Mouse (Mus musculus) heart, embryonic 16.5 days (tissue): ENCODE results near the gene Paqr3. TPM values are rescaled to one million over a fixed set of nuclear protein-coding genes. Genes with fewer than 3 reads are reported as not detected.

Experiments used
- ATAC-seq: fragments of 200-750 bp; cut with Nextera tagmentation; replicated peaks from 2 replicates; pipeline ENCODE4 v1.8.0; 2017; ENCODE audit warnings: moderate number of reproducible peaks; ENCODE audit not compliant: insufficient read depth, low FRiP score; ENCODE audit errors: extremely low read depth
- H3K27ac ChIP-seq: fragments of 300-500 bp; sonication (generic); 2 replicates; pipeline ENCODE4 v1.5.1; 2014; ENCODE audit warnings: mild to moderate bottlenecking, low read length, control low read depth, moderate library complexity
- H3K27me3 ChIP-seq: fragments of 300-500 bp; sonication (generic); 2 replicates; pipeline ENCODE4 v1.6.1; 2014; ENCODE audit warnings: low read length, mixed read lengths; ENCODE audit not compliant: control insufficient read depth, insufficient read depth
- H3K36me3 ChIP-seq: fragments of 300-500 bp; sonication (generic); 2 replicates; pipeline ENCODE4 v1.6.1; 2014; ENCODE audit not compliant: control insufficient read depth, insufficient read depth
- H3K4me1 ChIP-seq: fragments of 300-500 bp; sonication (generic); 2 replicates; pipeline ENCODE4 v1.6.1; 2014; ENCODE audit warnings: low read length, mixed read lengths; ENCODE audit not compliant: control insufficient read depth, insufficient read depth
- H3K4me2 ChIP-seq: fragments of 300-500 bp; sonication (generic); 2 replicates; pipeline ENCODE4 v1.6.1; 2014; ENCODE audit warnings: low read depth, mild to moderate bottlenecking, control low read depth, low read length
- H3K4me3 ChIP-seq: fragments of 300-500 bp; sonication (generic); 2 replicates; pipeline ENCODE4 v1.5.1; 2014; ENCODE audit warnings: mild to moderate bottlenecking, control low read depth, low read length
- H3K9ac ChIP-seq: fragments of 300-500 bp; sonication (generic); 2 replicates; pipeline ENCODE4 v1.6.1; 2014; ENCODE audit warnings: low read length, control low read depth
- H3K9me3 ChIP-seq: fragments of 300-500 bp; sonication (generic); replicated peaks from 2 replicates; pipeline ENCODE4 v1.6.1; 2016; ENCODE audit warnings: low read length; ENCODE audit not compliant: control insufficient read depth
- WGBS: fragments of 180-500 bp; shearing (Covaris S2); extraction: QIAGEN DNeasy Blood & Tissue Kit; methylation state at CpG from one replicate; pipeline ENCODE4 v1.1.7; 2014; 5-methylcytosine and 5-hydroxymethylcytosine counted together
- polyA plus RNA-seq: library from polyadenylated mRNA; unstranded; fragments of >200 nt; fragmentation: Nextera tagmentation; extraction: Ambion mirVana; gene quantifications from 2 replicates; pipeline ENCODE4 v1.2.1, GENCODE M21; 2015

Paqr3 gene
- polyA plus RNA-seq, 1 experiment from 2014 or later: 1.6 TPM

DNA sequence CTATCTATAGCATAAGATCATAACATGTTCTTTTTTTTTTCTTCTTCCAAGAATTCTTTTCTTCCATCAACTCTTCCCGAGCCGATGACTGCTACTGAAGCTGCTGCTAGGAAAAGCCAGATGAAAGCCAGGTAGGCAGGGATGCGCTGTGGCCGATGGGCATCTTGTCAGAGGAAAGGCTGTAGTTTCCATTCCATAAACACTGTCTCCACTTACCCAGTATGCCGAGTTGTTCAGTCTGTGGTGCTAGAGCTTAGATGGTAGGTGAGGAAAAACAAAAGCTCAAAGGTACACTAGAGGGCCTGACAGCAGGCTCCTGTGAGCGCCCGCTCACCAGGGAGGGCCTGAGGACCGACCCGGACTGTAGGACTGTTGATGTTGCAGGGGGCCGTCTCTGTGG lies 56.6 kb downstream of the Paqr3 start:
- no peak overlapping the region for H3K9ac ChIP-seq
- H3K4me1 ChIP-seq: no peaks in the 10 kb centered on the region; the same call in 1 of the 2 replicates
- no peaks in the 10 kb centered on the region for H3K9me3 ChIP-seq
- H3K4me3 ChIP-seq: no peak overlapping the region
- ATAC-seq: no peak
- no peak overlapping the region for H3K27ac ChIP-seq
- H3K4me2 ChIP-seq: no peak overlapping the region
- no peaks in the 10 kb centered on the region for H3K27me3 ChIP-seq
- peaks cover 9% of the 10 kb centered on the region; the same call in 1 of the 2 replicates for H3K36me3 ChIP-seq
- WGBS: 81% methylated on average over 10 of the region's 10 CpGs

DNA sequence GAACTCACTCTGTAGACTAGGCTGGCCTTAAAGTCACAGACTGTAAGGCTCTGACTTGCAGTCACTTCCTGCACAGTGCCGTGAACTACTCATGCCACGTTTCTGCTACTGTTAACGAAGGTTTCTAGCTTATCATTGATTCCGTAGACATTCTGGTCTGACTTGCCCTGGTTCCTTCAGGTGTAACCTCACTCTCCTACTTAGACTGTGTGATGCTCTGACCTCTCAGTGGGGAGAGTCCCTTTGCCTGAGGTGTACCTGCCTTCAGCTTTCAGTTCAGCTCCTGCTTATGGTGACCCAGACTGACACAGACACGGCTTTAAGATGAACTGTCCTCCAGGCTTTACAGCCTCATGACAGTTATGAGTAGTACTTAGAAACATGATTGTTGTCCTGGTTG lies 57.2 kb downstream of the Paqr3 start:
- Histone ChIP-seq H3K9ac (no peak overlapping the region), H3K36me3 (peaks cover 9% of the 10 kb centered on the region; the same call in 1 of the 2 replicates), H3K27ac (no peak overlapping the region), H3K4me1 (no peaks in the 10 kb centered on the region; the same call in 1 of the 2 replicates), H3K4me2 (no peak overlapping the region), H3K27me3 (no peaks in the 10 kb centered on the region), H3K4me3 (no peak overlapping the region), H3K9me3 (no peaks in the 10 kb centered on the region)
- 86% methylated on average over 5 of the region's 5 CpGs for WGBS
- ATAC-seq: no peak

DNA sequence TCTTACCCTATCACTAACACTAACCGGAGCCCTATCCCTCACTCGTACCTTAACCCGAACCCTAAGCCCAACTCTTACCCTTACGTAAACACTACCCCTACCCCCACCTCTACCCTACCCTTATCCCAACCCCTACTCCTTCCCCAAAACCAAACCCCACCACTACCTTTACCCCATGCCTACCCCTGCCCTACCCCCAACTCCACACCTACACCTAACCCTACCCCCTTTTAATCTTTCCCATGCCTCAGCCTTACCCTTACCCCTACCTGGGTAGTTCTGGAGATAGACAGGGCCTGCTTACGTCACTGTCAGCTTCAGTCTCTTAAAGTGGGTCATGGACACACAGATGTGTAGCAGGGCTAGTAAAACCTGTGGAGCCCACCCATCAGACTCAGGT lies 62.5 kb downstream of the Paqr3 start:
- H3K9me3 ChIP-seq: no peaks in the 10 kb centered on the region
- no peak overlapping the region for H3K4me3 ChIP-seq
- WGBS: 92% methylated on average over 5 of the region's 5 CpGs
- peaks cover 5% of the 10 kb centered on the region; the same call in 1 of the 2 replicates for H3K36me3 ChIP-seq
- H3K9ac ChIP-seq: no peak overlapping the region
- H3K4me1 ChIP-seq: no peaks in the 10 kb centered on the region; the same call in 1 of the 2 replicates
- H3K27ac ChIP-seq: no peak overlapping the region
- no peaks in the 10 kb centered on the region for H3K27me3 ChIP-seq
- ATAC-seq: no peak
- H3K4me2 ChIP-seq: no peak overlapping the region

DNA sequence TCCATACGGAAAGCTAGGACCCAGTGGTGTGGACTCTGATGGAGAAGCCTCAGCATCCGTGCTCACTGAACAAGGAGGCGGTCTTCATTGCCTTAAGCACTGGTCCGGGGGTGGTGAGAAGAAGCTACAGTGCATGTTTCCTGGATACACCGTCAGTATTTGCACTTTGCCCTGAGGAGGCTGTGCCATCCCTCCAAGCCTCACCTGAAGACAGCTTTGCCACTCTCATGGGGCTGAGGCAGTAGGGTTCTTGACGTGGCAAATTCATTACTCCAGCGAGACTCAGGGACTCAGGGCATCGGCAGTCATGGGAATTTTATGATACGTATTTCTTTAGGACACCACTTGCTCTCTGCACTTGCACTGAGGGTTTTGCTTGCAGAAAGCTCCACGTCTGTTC lies 64.7 kb downstream of the Paqr3 start:
- no peak for ATAC-seq
- Histone ChIP-seq H3K9me3 (no peaks in the 10 kb centered on the region), H3K9ac (no peak overlapping the region), H3K36me3 (peaks cover 3% of the 10 kb centered on the region; the same call in 1 of the 2 replicates), H3K27ac (no peak overlapping the region), H3K4me3 (no peak overlapping the region), H3K4me1 (no peaks in the 10 kb centered on the region; the same call in 1 of the 2 replicates), H3K27me3 (no peaks in the 10 kb centered on the region), H3K4me2 (no peak overlapping the region)
- WGBS: 90% methylated on average over 10 of the region's 10 CpGs

DNA sequence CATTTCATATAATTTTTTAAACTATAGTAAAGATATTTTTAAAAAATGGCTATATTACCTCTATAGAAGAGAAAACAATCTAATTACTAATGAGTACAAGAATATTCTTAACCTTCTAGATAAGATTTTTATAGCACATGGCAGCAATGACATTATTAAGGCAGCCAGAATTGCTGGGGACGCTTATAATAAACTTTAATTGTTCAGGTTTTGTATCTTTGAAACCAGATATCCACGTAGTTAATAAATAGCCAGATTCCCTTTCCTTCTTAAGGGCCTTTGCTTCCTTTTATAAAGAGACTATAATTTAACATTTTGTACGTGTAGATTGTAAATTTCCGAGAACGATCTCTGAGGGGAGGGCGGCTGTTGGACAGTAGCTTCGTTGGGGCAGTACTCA lies 66.1 kb downstream of the Paqr3 start:
- Histone ChIP-seq H3K4me1 (no peaks in the 10 kb centered on the region; the same call in 1 of the 2 replicates), H3K4me2 (no peak overlapping the region), H3K36me3 (peaks cover 3% of the 10 kb centered on the region; the same call in 1 of the 2 replicates), H3K27ac (no peak overlapping the region), H3K4me3 (no peak overlapping the region), H3K9me3 (no peaks in the 10 kb centered on the region), H3K27me3 (no peaks in the 10 kb centered on the region), H3K9ac (no peak overlapping the region)
- 90% methylated on average over 7 of the region's 7 CpGs for WGBS
- ATAC-seq: no peak

Other genes with a start within 250 kb of the Paqr3 start
- gene Bmp2k, start 113.9 kb downstream of the Paqr3 start, polyA plus RNA-seq: 6.6 and 7.4 TPM in 2 replicates